Mouse (Mus musculus) hindbrain, embryonic 11.5 days (tissue): ENCODE results near the gene Ccdc83. TPM values are rescaled to one million over a fixed set of nuclear protein-coding genes. Genes with fewer than 3 reads are reported as not detected.
A peak's percentile ranks its signal among the peaks of the same experiment; 100 is the strongest.

Experiments used
- ATAC-seq: fragments of 200-750 bp; cut with Nextera tagmentation; 2 replicates; pipeline ENCODE4 v1.8.0; 2017; ENCODE audit warnings: mild to moderate bottlenecking, moderate TSS enrichment, moderate library complexity; ENCODE audit not compliant: low FRiP score
- DNase-seq: peaks from one replicate; pipeline ENCODE4 v3.0.0-alpha.2; 2015; ENCODE audit warnings: low spot score
- H3K27ac ChIP-seq: fragments of 300-500 bp; sonication (generic); 2 replicates; pipeline ENCODE4 v1.5.1; 2014; ENCODE audit warnings: mild to moderate bottlenecking, low read depth, low read length
- H3K27me3 ChIP-seq: fragments of 300-500 bp; sonication (generic); 2 replicates; pipeline ENCODE4 v1.6.1; 2014; ENCODE audit warnings: mild to moderate bottlenecking, low read length, moderate library complexity, mixed read lengths; ENCODE audit not compliant: control insufficient read depth, insufficient read depth
- H3K36me3 ChIP-seq: fragments of 300-500 bp; sonication (generic); 2 replicates; pipeline ENCODE4 v1.6.1; 2014; ENCODE audit warnings: mild to moderate bottlenecking, low read length, moderate library complexity, mixed read lengths; ENCODE audit not compliant: control insufficient read depth, insufficient read depth
- H3K4me1 ChIP-seq: fragments of 300-500 bp; sonication (generic); replicated peaks from 2 replicates; pipeline ENCODE4 v1.6.1; 2014; ENCODE audit warnings: low read length, mixed read lengths; ENCODE audit not compliant: control insufficient read depth, insufficient read depth
- H3K4me2 ChIP-seq: fragments of 300-500 bp; sonication (generic); replicated peaks from 2 replicates; pipeline ENCODE4 v1.6.1; 2014; ENCODE audit warnings: mild to moderate bottlenecking, low read depth, low read length
- H3K4me3 ChIP-seq: fragments of 300-500 bp; sonication (generic); 2 replicates; pipeline ENCODE4 v1.5.1; 2014; ENCODE audit warnings: low read depth, low read length
- H3K9ac ChIP-seq: fragments of 300-500 bp; sonication (generic); 2 replicates; pipeline ENCODE4 v1.6.1; 2014; ENCODE audit warnings: low read depth, low read length
- H3K9me3 ChIP-seq: fragments of 300-500 bp; sonication (generic); 2 replicates; pipeline ENCODE4 v1.6.1; 2016; ENCODE audit warnings: low read length; ENCODE audit not compliant: control insufficient read depth
- WGBS: fragments of 180-500 bp; shearing (Covaris S2); extraction: QIAGEN DNeasy Blood & Tissue Kit; methylation state at CpG from one replicate; pipeline ENCODE4 v1.1.7; 2014; 5-methylcytosine and 5-hydroxymethylcytosine counted together
- polyA plus RNA-seq: library from polyadenylated mRNA; unstranded; fragments of >200 nt; fragmentation: Nextera tagmentation; extraction: Ambion mirVana; gene quantifications from 2 replicates; pipeline ENCODE4 v1.2.1, GENCODE M21; 2014

Ccdc83 gene
- not detected in 2 replicates for polyA plus RNA-seq

DNA sequence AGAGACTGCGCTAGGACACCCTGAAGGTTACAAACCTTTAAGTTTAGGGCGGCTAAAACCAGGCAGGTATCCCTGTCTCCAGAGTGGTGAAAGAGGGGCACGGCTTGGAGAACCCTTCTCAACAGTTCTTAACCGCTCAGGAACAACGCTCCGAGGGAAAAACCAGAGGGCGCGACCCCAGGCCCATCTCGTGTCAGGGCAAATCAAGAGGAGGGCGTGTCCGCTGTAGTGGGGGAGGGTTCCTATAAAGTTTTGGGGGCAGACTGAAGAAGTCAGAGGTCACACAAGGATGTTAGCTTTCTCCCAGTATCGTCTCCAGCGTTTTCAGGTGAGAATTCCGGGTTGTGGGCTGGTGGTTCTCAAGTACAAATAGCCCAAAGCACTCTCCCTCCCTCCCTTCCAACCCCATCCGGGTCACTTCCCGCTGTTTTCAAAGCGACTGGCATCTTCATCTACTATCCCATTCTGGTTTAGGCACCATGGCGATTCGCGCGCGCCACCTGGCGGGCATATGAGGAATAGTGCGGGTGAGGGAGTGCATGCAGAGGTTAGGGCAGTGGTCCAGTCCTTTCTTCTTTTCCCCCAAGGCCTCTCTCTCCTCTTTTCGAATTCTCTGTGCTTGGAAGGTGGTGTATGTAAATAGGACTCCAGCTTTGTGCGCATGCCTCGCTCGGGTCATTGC, at the start of gene Ccdc83:
Ccdc83 (minus strand) TSS at position 489 of the 682 bp plus-strand sequence.
- peak; percentile 94 for DNase-seq
- Histone ChIP-seq H3K4me1 (no peaks in the 10 kb centered on the region), H3K9me3 (no peaks in the 10 kb centered on the region), H3K27ac (no peak within 1 kb of the TSS), H3K9ac (no peak within 1 kb of the TSS), H3K36me3 (no peaks in the 10 kb centered on the region), H3K27me3 (no peaks in the 10 kb centered on the region), H3K4me2 (peak within 1 kb of the TSS; percentile 40), H3K4me3 (no peak within 1 kb of the TSS)
- ATAC-seq = peak; percentile 85
- 7% methylated on average over 28 of the region's 28 CpGs for WGBS

- no peak for DNase-seq
- no peak for ATAC-seq
- Histone ChIP-seq H3K9me3 (no peaks in the 10 kb centered on the region), H3K27ac (no peak overlapping the region), H3K9ac (no peak overlapping the region), H3K36me3 (no peaks in the 10 kb centered on the region), H3K4me3 (no peak overlapping the region), H3K4me1 (no peaks in the 10 kb centered on the region), H3K4me2 (no peak overlapping the region), H3K27me3 (no peaks in the 10 kb centered on the region)
- WGBS = 74% methylated on average over 3 of the region's 3 CpGs
Measured at GRCm38 (mm10) chr7:90313421-90313820, 47.8 kb upstream of the Ccdc83 start.

DNA sequence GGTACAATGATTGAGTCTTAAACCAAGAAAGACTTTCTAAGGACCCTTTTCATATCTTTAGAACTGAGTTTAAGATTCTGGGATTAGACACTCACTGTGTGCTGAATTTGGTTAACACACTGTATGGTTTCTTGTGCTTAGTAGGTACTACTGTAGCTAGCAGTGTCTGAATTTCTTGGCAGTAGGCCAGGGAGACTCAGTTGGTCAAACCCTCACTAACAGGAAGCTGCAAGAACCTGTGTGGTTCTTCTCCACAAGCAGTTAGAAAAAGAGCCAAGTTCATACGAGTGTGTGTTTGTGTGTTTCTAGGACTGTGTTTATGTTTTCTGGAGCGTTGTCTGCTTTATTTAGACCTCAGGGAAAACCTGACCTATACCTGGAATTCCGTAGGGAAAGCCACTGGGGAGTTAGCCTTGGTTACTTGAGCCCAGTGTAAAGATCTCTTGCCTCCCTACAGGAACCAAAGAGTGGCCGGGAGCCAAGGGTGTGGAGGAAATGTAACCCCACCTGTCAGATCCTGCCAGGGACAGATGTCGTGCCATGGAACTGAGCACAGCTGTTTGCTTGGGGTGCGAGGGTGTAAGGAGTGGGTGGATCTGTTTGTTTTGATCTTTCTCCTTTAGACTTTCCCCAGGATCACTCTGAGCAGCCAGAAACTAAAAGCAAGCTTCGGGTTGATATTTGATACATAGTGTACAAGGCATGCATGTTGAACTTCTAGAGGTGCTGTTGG, 46.7 kb upstream of the Ccdc83 start:
- H3K27ac ChIP-seq = no peak overlapping the region
- no peak overlapping the region for H3K4me2 ChIP-seq
- WGBS = 73% methylated on average over 7 of the region's 7 CpGs
- H3K27me3 ChIP-seq = no peaks in the 10 kb centered on the region
- no peaks in the 10 kb centered on the region for H3K4me1 ChIP-seq
- no peak overlapping the region for H3K9ac ChIP-seq
- H3K4me3 ChIP-seq = no peak overlapping the region
- no peaks in the 10 kb centered on the region for H3K36me3 ChIP-seq
- ATAC-seq (no peak), DNase-seq (no peak)
- no peaks in the 10 kb centered on the region for H3K9me3 ChIP-seq

DNA sequence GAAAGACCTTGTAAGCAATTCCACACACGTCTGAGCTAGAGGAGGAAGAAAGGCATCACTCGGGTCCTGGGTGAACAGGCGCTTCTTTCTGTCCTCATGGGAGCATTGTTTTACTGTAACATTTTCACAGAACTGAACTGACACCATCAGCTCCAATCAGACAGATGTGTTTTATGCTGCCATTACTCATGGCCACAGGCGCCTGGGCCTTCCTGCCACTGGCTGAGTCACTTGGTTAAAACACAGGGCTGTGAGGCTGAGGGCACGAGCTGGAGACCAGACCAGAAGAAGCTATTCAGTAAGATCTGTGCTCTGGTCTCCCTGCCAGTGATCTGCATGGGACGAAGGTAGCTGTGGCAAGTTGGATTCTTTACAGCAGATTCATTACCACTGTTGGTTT, 42.4 kb upstream of the Ccdc83 start:
- Histone ChIP-seq H3K36me3 (no peaks in the 10 kb centered on the region), H3K9me3 (no peaks in the 10 kb centered on the region), H3K9ac (no peak overlapping the region), H3K4me1 (no peaks in the 10 kb centered on the region), H3K4me3 (no peak overlapping the region), H3K4me2 (no peak overlapping the region), H3K27me3 (no peaks in the 10 kb centered on the region; the same call in 1 of the 2 replicates), H3K27ac (no peak overlapping the region)
- no peak for DNase-seq
- ATAC-seq = no peak
- WGBS = 79% methylated on average over 6 of the region's 6 CpGs

DNA sequence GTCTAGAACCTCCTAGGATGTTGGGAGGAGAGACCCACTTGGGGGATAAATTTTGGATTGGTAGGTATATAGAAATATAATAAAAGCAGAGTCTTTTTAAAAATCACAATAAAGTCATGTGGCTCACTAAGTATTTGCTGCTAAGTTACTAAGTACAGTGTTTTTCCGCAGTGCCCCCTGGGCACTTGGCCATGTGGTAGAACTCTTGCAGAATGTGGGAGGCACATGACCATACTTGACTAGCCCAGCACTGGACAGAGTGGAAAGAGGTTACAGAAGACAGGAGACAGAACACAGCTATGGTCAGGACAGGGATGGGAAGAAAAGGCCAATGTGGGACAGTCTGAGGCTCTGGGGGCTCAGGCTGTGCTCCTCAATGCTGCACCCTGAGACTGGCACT, 41.4 kb upstream of the Ccdc83 start:
- DNase-seq (no peak), ATAC-seq (no peak)
- H3K9me3 ChIP-seq = no peaks in the 10 kb centered on the region
- H3K4me1 ChIP-seq = no peaks in the 10 kb centered on the region
- no peak overlapping the region for H3K9ac ChIP-seq
- 90% methylated on average over 1 of the region's 1 CpGs for WGBS
- H3K4me2 ChIP-seq = no peak overlapping the region
- no peak overlapping the region for H3K27ac ChIP-seq
- peaks cover 6% of the 10 kb centered on the region; the same call in 1 of the 2 replicates for H3K27me3 ChIP-seq
- H3K4me3 ChIP-seq = no peak overlapping the region
- H3K36me3 ChIP-seq = no peaks in the 10 kb centered on the region

DNA sequence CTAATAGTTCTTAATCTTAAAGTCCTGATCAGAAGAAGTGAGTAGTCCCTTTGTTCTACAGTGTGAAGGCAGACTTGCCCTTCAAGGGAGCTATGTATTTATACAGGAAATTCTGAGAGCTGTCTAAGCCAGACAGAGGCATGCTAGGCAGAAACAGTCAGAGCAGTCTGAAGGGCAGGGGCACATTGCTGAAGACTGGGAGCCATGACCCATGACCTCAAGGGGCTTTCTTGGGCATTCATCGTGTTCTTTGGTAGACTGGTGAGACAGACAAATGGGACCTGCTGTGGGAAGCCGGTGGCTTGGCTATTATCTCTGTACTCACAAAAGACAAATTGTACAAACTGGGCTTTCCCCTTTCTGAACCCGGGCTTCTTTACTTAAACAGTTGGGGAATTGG, 40.5 kb upstream of the Ccdc83 start:
- Histone ChIP-seq H3K4me2 (no peak overlapping the region), H3K36me3 (no peaks in the 10 kb centered on the region), H3K27me3 (peaks cover 6% of the 10 kb centered on the region; the same call in 1 of the 2 replicates), H3K27ac (no peak overlapping the region), H3K9ac (no peak overlapping the region), H3K9me3 (no peaks in the 10 kb centered on the region), H3K4me3 (no peak overlapping the region), H3K4me1 (no peaks in the 10 kb centered on the region)
- WGBS = 10% methylated on average over 3 of the region's 3 CpGs
- ATAC-seq = peak; percentile 33; the same call in 1 of the 2 replicates
- peak; percentile 55 for DNase-seq

GRCm38 (mm10) chr7:90302647-90303552, 37.3 kb upstream of the Ccdc83 start:
- ATAC-seq (peak; percentile 71), DNase-seq (peak; percentile 41)
- no peaks in the 10 kb centered on the region for H3K9me3 ChIP-seq
- H3K27ac ChIP-seq = no peak overlapping the region
- peak overlapping the region; percentile 52; the same call in 1 of the 2 replicates for H3K9ac ChIP-seq
- peak overlapping the region; percentile 47 for H3K4me3 ChIP-seq
- H3K36me3 ChIP-seq = no peaks in the 10 kb centered on the region
- no peaks in the 10 kb centered on the region for H3K4me1 ChIP-seq
- H3K4me2 ChIP-seq = peak overlapping the region; percentile 96
- 4% methylated on average over 27 of the region's 27 CpGs for WGBS
- peaks cover 6% of the 10 kb centered on the region; the same call in 1 of the 2 replicates for H3K27me3 ChIP-seq

DNA sequence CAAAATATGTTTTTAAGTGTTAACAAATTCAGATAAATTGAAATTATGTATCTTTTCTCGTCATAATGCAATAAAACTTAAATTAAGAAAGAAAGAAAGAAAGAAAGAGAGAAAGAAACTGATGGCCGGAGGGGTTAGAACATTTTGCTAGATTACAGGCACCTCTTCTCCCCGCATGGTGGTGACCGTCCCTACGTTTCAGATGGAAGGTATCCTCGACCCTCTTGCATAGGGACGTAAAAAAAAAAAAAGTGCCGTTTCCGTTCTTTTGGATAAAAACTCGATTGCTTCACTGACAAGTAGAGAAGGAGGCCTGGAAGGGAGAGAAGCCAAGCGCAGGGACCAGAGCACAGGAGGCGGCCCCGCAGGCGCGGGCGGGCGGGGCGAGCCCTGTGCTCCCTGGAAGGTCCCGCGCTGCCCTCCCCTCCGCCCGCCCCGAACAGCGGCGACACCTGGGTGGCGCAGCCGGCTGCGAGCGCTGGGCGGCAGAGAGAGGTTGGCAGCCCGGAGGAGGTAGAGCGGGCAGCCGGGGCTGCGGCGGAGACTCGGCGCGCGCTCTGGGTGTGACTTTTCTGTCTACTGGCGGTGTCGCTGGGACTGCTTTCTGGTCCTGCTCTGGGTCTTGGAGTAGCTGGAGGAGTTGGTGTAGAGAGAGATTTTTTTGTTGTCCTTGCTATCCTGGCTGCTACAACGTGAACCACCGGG, 36.5 kb upstream of the Ccdc83 start, which contains the start of gene Sytl2:
Sytl2 (plus strand) TSS at position 311 of the 705 bp plus-strand sequence.
- WGBS = 2% methylated on average over 42 of the region's 43 CpGs
- peak within 1 kb of the TSS; percentile 47 for H3K4me3 ChIP-seq
- H3K4me2 ChIP-seq = peak within 1 kb of the TSS; percentile 96
- H3K36me3 ChIP-seq = no peaks in the 10 kb centered on the region
- no peaks in the 10 kb centered on the region for H3K9me3 ChIP-seq
- peaks cover 6% of the 10 kb centered on the region; the same call in 1 of the 2 replicates for H3K27me3 ChIP-seq
- no peaks in the 10 kb centered on the region for H3K4me1 ChIP-seq
- DNase-seq = peak; percentile 64
- peak within 1 kb of the TSS; percentile 52 for H3K9ac ChIP-seq
- H3K27ac ChIP-seq = no peak within 1 kb of the TSS
- peak; percentile 72 for ATAC-seq
